Mouse (Mus musculus): ENCODE results near the gene Cmbl. TPM values are rescaled to one million over a fixed set of nuclear protein-coding genes. Genes with fewer than 3 reads are reported as not detected.

Cmbl gene
- polyA plus RNA-seq, 1 experiment from 2014 or later: 7.7 TPM

DNA sequence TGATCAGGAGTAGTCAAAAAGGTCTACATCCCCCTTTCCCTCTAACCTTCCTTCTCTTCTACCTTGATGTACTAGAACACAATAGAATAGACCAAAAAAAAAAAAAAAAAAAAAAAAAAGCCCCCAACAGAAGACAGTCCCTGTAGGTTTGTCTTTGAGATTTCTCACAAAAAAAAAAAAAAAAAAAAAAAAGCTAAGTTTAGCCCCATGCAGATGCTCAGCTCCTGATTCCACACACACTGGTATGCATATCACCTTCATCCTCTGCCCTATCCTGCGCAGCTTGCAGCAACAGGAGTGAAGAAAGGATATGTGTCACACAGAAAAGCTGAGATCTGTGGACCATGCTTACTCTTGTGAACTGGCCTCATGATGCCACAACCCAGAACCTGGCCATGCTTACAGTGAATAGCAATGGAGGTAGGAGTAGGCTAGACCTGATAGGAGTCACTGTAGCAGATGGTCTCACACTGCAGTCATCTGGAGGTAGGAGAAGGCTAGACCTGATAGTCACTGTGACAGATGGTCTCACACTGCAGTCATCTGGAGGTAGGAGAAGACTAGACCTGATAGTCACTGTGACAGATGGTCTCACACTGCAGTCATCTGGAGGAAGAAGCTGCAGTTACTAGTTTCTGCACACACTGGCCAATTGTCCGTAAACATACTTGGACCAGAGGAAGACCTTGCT is 32.7 kb upstream of the Cmbl start:
- no peak overlapping the region for H3K4me3 ChIP-seq (replicated peaks)
- no peaks in the 10 kb centered on the region for H3K27me3 ChIP-seq (replicated peaks)
- no peak overlapping the region for H3K9ac ChIP-seq (replicated peaks)
- H3K27ac ChIP-seq (replicated peaks): peak overlapping the region; percentile 98; the same call in 1 of the 2 replicates
- H3K9me3 ChIP-seq (replicated peaks): no peaks in the 10 kb centered on the region
- H3K36me3 ChIP-seq: no peaks in the 10 kb centered on the region
- peaks cover 42% of the 10 kb centered on the region for H3K4me1 ChIP-seq
- no peak overlapping the region for H3K4me2 ChIP-seq
- no peak for ATAC-seq (ENCODE audit: low FRiP score)
- 100% methylated on average over 2 of the region's 2 CpGs for WGBS

DNA sequence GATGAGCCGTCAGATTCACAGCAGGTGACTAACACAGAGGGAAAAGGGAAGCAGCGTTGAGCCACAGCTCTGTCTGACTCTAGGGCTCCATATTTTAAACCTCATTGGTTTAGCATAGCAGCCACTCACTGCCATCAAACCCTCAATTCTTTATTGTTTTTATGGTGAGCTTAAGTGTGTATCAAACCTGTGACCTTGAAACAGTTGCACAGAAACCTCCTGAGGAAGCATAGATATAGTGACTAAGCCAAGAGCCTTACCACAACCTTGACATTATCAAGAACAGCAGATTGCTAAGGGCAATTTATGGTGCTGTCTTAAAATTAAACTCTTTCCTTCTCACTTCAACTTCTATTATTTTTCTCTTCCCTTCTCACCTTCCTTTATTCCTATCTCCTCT is 31.7 kb upstream of the Cmbl start:
- ATAC-seq (ENCODE audit: low FRiP score): no peak
- no peak overlapping the region for H3K4me2 ChIP-seq
- no peak overlapping the region for H3K4me3 ChIP-seq (replicated peaks)
- H3K36me3 ChIP-seq: no peaks in the 10 kb centered on the region
- no peak overlapping the region for H3K27ac ChIP-seq (replicated peaks)
- 51% methylated on average over 2 of the region's 2 CpGs for WGBS
- H3K9me3 ChIP-seq (replicated peaks): no peaks in the 10 kb centered on the region
- H3K4me1 ChIP-seq: peaks cover 40% of the 10 kb centered on the region
- no peak overlapping the region for H3K9ac ChIP-seq (replicated peaks)
- no peaks in the 10 kb centered on the region for H3K27me3 ChIP-seq (replicated peaks)

DNA sequence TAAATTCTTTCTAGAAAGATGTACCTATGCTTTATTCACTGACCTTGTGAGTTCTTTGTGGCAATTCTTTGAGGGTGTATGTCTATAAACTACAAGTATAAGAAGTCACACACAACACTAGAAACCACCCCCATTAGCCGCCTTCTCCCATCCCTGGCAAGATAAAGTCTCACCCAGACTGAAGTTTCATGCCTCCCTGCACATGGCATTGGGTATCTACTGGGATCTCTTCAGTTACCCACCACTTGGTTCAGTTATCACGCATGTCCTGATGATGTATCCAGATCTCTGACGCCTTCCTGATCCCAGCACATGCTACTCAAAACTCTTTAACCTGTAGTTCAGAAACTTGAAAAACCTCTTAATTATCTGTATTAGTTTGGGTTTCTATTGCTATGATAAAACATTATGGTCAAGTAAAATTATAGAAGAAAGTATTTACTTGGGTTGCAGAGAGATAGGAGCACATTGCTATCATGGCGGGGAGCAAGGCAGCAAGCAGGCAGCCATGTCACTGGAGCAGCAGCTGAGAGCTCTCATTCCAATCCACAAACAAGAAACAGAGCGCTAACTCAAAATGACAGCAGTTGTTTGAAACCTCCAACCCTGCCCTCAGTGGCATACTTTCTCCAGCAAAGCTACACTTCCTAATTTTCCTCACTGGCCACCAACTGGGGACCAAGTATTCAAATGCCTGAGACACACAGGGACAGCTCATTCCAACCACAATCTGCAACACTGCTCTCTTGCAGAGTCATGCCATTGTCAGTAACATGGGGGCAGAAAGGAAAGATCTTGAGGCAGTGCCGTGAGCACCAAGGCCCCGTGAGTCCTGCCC is 30.5 kb upstream of the Cmbl start:
- H3K9me3 ChIP-seq (replicated peaks): no peaks in the 10 kb centered on the region
- no peak overlapping the region for H3K4me3 ChIP-seq (replicated peaks)
- H3K36me3 ChIP-seq: no peaks in the 10 kb centered on the region
- H3K4me2 ChIP-seq: no peak overlapping the region
- H3K4me1 ChIP-seq: peaks cover 29% of the 10 kb centered on the region
- H3K27ac ChIP-seq (replicated peaks): no peak overlapping the region
- H3K27me3 ChIP-seq (replicated peaks): no peaks in the 10 kb centered on the region
- no peak for ATAC-seq (ENCODE audit: low FRiP score)
- WGBS: 83% methylated on average over 7 of the region's 7 CpGs
- no peak overlapping the region for H3K9ac ChIP-seq (replicated peaks)

- WGBS: 15% methylated on average over 8 of the region's 8 CpGs
- no peaks in the 10 kb centered on the region for H3K9me3 ChIP-seq (replicated peaks)
- H3K9ac ChIP-seq (replicated peaks): no peak overlapping the region
- H3K27me3 ChIP-seq (replicated peaks): no peaks in the 10 kb centered on the region
- H3K27ac ChIP-seq (replicated peaks): peak overlapping the region; percentile 62
- H3K4me2 ChIP-seq: no peak overlapping the region
- ATAC-seq (ENCODE audit: low FRiP score): no peak
- H3K4me3 ChIP-seq (replicated peaks): no peak overlapping the region
- H3K36me3 ChIP-seq: no peaks in the 10 kb centered on the region
- H3K4me1 ChIP-seq: peaks cover 26% of the 10 kb centered on the region
Measured at GRCm38 (mm10) chr15:31535259-31535855, 29.8 kb upstream of the Cmbl start.

DNA sequence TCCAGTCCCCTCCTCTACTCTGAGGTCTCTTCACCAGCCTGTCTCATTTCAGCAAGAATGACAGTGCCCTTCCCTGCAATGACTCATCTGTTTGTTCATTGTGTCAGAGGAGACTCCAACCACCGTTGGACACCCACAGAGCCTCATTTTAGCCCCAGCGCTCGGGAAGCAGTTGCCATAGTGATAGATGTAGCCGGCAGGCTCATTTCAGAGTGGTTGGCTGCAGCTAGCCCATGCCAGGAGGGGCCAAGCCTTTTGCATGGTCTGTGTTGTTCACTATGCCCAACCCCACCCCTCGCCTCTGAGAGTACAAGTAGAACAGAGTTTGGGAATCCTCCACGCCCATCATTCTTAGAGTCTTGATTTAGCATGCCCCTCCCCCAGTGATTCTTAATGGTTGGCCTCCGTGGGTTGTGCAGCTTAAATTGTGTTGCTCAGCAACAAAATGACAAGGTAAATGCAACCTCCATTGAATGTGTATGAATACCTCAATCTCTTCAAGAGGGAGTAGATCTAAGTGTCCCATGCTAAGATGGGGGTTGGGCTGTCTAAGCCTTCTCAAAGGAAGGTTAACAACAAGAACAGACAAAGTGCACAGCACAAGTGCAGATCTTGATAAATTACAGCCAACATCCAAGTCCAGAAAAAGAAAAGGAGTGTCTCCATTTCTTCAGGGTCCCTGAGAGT is 29.0 kb upstream of the Cmbl start:
- H3K27me3 ChIP-seq (replicated peaks): no peaks in the 10 kb centered on the region
- WGBS: 4% methylated on average over 7 of the region's 7 CpGs
- peak; percentile 51 for ATAC-seq (ENCODE audit: low FRiP score)
- no peak overlapping the region for H3K9ac ChIP-seq (replicated peaks)
- H3K36me3 ChIP-seq: no peaks in the 10 kb centered on the region
- no peak overlapping the region for H3K4me3 ChIP-seq (replicated peaks)
- no peaks in the 10 kb centered on the region for H3K9me3 ChIP-seq (replicated peaks)
- H3K4me2 ChIP-seq: peak overlapping the region; percentile 9; the same call in 1 of the 2 replicates
- peaks cover 26% of the 10 kb centered on the region for H3K4me1 ChIP-seq
- peak overlapping the region; percentile 62 for H3K27ac ChIP-seq (replicated peaks)

- Histone ChIP-seq H3K9ac (replicated peaks) (no peak overlapping the region), H3K4me2 (no peak overlapping the region), H3K36me3 (no peaks in the 10 kb centered on the region), H3K27ac (replicated peaks) (no peak overlapping the region), H3K4me1 (peaks cover 29% of the 10 kb centered on the region), H3K27me3 (replicated peaks) (no peaks in the 10 kb centered on the region), H3K9me3 (replicated peaks) (no peaks in the 10 kb centered on the region), H3K4me3 (replicated peaks) (no peak overlapping the region)
- WGBS: 98% methylated on average over 2 of the region's 2 CpGs
- no peak for ATAC-seq (ENCODE audit: low FRiP score)
Measured at GRCm38 (mm10) chr15:31537706-31538105, 27.5 kb upstream of the Cmbl start.

DNA sequence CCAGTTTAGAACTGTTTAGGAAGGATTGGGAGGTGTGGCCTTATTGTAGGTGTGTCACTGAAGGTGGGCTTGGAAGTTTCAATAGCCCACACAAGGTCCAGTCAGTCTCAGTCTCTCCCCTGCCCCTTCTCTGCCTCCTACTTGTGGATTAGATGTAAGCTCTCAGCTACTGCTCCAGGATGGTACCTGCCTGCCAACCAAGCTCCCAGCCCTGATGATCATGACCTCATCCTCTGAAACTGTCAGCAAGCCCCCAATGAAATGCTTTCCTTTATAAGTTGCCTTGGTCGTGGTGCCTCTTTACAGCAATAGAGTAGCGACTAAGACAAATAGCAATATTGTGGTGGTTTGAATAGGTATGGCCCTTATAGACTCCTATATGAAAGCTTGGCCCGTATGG is 26.8 kb upstream of the Cmbl start:
- no peak for ATAC-seq (ENCODE audit: low FRiP score)
- Histone ChIP-seq H3K27me3 (replicated peaks) (no peaks in the 10 kb centered on the region), H3K4me3 (replicated peaks) (no peak overlapping the region), H3K4me1 (peaks cover 30% of the 10 kb centered on the region), H3K27ac (replicated peaks) (no peak overlapping the region), H3K9ac (replicated peaks) (no peak overlapping the region), H3K9me3 (replicated peaks) (no peaks in the 10 kb centered on the region), H3K4me2 (no peak overlapping the region), H3K36me3 (no peaks in the 10 kb centered on the region)
- 81% methylated on average over 3 of the region's 3 CpGs for WGBS

DNA sequence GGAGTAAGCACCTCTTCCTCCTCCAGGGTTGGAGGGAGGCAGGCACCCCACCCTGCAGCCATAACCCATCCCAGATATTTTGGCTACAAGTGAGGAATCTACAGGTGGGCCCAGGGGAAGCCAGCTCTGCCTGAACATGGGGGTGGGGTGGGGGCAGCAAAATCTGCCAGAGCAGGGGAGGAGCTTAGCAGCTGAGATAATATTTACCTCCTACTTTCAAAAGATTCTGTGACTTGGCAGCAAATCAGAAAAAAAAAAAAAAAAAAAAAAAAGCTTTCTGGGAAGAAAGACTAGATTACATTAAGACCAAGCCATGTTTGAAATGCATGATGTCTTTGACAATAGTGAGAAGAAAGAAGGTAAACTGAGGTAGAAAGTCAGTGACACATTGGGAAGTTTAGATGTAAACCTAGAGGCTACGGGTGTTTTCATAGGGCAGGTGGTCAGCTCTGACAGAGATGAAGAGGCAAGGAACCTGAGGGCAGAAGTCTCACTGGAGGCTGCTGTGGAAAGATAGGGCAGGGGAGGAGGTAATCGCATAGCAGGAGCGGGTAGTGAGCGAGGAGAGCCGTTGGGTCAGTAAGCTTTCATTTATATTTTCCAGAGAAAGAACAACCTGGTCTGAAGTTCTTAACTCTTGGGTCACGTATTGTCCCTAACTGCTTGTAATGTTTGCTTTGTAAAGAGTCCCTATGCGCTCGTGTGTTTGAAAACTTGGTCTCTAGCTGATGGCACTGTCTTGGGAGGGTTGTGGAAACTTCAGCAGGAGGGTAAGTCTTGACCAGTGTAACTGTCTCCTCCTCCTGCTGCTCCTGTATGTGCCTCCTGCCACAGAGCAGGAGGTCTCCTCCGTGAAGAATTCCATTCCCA is 25.3 kb upstream of the Cmbl start:
- no peak overlapping the region for H3K9ac ChIP-seq (replicated peaks)
- H3K4me2 ChIP-seq: no peak overlapping the region
- no peaks in the 10 kb centered on the region for H3K27me3 ChIP-seq (replicated peaks)
- peaks cover 28% of the 10 kb centered on the region for H3K4me1 ChIP-seq
- H3K27ac ChIP-seq (replicated peaks): no peak overlapping the region
- no peaks in the 10 kb centered on the region for H3K36me3 ChIP-seq
- no peaks in the 10 kb centered on the region for H3K9me3 ChIP-seq (replicated peaks)
- 78% methylated on average over 9 of the region's 9 CpGs for WGBS
- ATAC-seq (ENCODE audit: low FRiP score): no peak
- no peak overlapping the region for H3K4me3 ChIP-seq (replicated peaks)

- Histone ChIP-seq H3K9ac (replicated peaks) (no peak overlapping the region), H3K27me3 (replicated peaks) (no peaks in the 10 kb centered on the region), H3K27ac (replicated peaks) (no peak overlapping the region), H3K9me3 (replicated peaks) (no peaks in the 10 kb centered on the region), H3K36me3 (no peaks in the 10 kb centered on the region), H3K4me2 (no peak overlapping the region), H3K4me1 (peaks cover 23% of the 10 kb centered on the region), H3K4me3 (replicated peaks) (no peak overlapping the region)
- no peak for ATAC-seq (ENCODE audit: low FRiP score)
- WGBS: 33% methylated on average over 1 of the region's 1 CpGs
Measured at GRCm38 (mm10) chr15:31540513-31540802, 24.7 kb upstream of the Cmbl start.

- no peak for ATAC-seq (ENCODE audit: low FRiP score)
- H3K4me1 ChIP-seq: peaks cover 11% of the 10 kb centered on the region
- no peak overlapping the region for H3K9ac ChIP-seq (replicated peaks)
- H3K4me2 ChIP-seq: peak overlapping the region; percentile 6; the same call in 1 of the 2 replicates
- no peak overlapping the region for H3K4me3 ChIP-seq (replicated peaks)
- WGBS: 10% methylated on average over 10 of the region's 10 CpGs
- no peaks in the 10 kb centered on the region for H3K36me3 ChIP-seq
- H3K27me3 ChIP-seq (replicated peaks): no peaks in the 10 kb centered on the region
- H3K9me3 ChIP-seq (replicated peaks): no peaks in the 10 kb centered on the region
- H3K27ac ChIP-seq (replicated peaks): peak overlapping the region; percentile 41; the same call in 1 of the 2 replicates
Measured at GRCm38 (mm10) chr15:31542013-31542958, 22.9 kb upstream of the Cmbl start.

All from neural tube, embryonic 15.5 days (tissue).